9 mouse cellular contexts compared by ENCODE assay signal in the genomic region with DNA sequence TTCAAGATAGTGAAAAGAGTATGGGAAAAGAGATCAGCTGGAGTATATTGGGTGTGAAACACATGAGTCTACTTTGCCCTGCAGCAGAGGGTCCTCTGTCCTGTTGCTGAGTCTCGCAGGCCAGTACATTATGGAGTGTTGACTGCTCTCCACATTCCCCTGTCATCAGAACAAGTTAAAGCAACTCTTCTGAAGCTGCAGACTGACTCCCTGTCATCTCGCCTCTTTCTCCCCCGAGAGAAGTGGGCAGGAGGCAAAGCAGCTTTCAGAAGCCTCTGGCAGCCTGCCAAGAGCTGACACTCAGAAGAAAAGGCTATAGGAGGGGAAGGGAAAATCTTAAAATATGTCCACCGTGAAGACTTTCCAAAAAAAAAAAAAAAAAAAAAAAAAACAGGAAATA. TPM values are rescaled to one million over a fixed set of nuclear protein-coding genes. Genes with fewer than 3 reads are reported as not detected.
DNase-seq lines count a peak whose midpoint lies in the region; ATAC-seq and TF ChIP-seq lines count a peak whose summit lies in the region.
"Had no signal": no experiment of that assay in that cellular context is flagged by ENCODE, and none has a peak within 500 bp of the region (broad histone marks: within the 10 kb centered on the region; RNA-seq: fewer than 3 reads in every experiment).

No protein-coding gene starts in this region.

- DNase-seq in kidney, adult 8-10 months: no peak
- peak; percentile 37 for DNase-seq in brain, embryonic 18.5 days (ENCODE audit: low read depth, low spot score)
- peak; percentile 85 for DNase-seq in forebrain, embryonic 14.5 days (ENCODE audit: low spot score)
- peak; percentile 55 for DNase-seq in lung, postnatal 0 days (ENCODE audit: low spot score)
- peak; percentile 4 for DNase-seq in splenic B cell, adult 2 months (ENCODE audit: low read depth, low spot score)
- no peak for DNase-seq in gastrocnemius, postnatal 14 days
- no peak for DNase-seq in layer of hippocampus, adult 9-11 months

- intact Hi-C loops in gastrocnemius, postnatal 14 days (cut with DNase I; ENCODE audit: low total_unique reads): no loop called here

- H3K4me2 ChIP-seq in kidney, embryonic 16.5 days (replicated peaks; ENCODE audit: low read depth, low read length): peak overlapping the region; percentile 10
- H3K4me2 ChIP-seq in forebrain, embryonic 14.5 days (ENCODE audit: low read length): peak overlapping the region; percentile 34; the same call in 1 of the 2 replicates
- no peak overlapping the region for H3K4me2 ChIP-seq in lung, postnatal 0 days (replicated peaks; ENCODE audit: low read depth, low read length)

- TF ChIP-seq EP300 in lung, postnatal 0 days (IDR thresholded peaks at IDR 0.05): no peak

- no peak overlapping the region for H3K27ac ChIP-seq in kidney, embryonic 16.5 days (ENCODE audit: low read length)
- no peak overlapping the region for H3K27ac ChIP-seq in forebrain, embryonic 14.5 days (ENCODE audit: low read depth, low read length)
- no peak overlapping the region for H3K27ac ChIP-seq in lung, postnatal 0 days (ENCODE audit: low read length)

- H3K9ac ChIP-seq in kidney, embryonic 16.5 days (replicated peaks; ENCODE audit: low read length): no peak overlapping the region
- H3K9ac ChIP-seq in forebrain, embryonic 14.5 days (ENCODE audit: low read length): no peak overlapping the region
- H3K9ac ChIP-seq in lung, postnatal 0 days (replicated peaks; ENCODE audit: low read depth): no peak overlapping the region

- WGBS in kidney, embryonic 16.5 days: 3% methylated on average over 4 of the region's 4 CpGs
- 0% methylated on average over 4 of the region's 4 CpGs for WGBS in forebrain, embryonic 14.5 days
- 2% methylated on average over 4 of the region's 4 CpGs for WGBS in lung, postnatal 0 days

- H3K9me3 ChIP-seq in kidney, embryonic 16.5 days (ENCODE audit: low read length): no peaks in the 10 kb centered on the region
- H3K9me3 ChIP-seq in forebrain, embryonic 14.5 days (replicated peaks; ENCODE audit: control insufficient read depth, low read length): 0 out of 2 replicates have a peak, but pooled peaks cover under 1% of the 10 kb centered on the region
- no peaks in the 10 kb centered on the region for H3K9me3 ChIP-seq in lung, postnatal 0 days (ENCODE audit: low read length)

- peaks cover 4% of the 10 kb centered on the region; the same call in 1 of the 2 replicates for H3K4me1 ChIP-seq in kidney, embryonic 16.5 days (ENCODE audit: insufficient read depth, low read length)
- H3K4me1 ChIP-seq in forebrain, embryonic 14.5 days (ENCODE audit: control insufficient read depth, insufficient read depth, low read length): peaks cover 4% of the 10 kb centered on the region
- no peaks in the 10 kb centered on the region for H3K4me1 ChIP-seq in lung, postnatal 0 days (ENCODE audit: insufficient read depth, low read depth, low read length)

- H3K36me3 ChIP-seq in kidney, embryonic 16.5 days (ENCODE audit: insufficient read depth, low read length): no peaks in the 10 kb centered on the region
- H3K36me3 ChIP-seq in forebrain, embryonic 14.5 days (ENCODE audit: control insufficient read depth, insufficient read depth, low read length): no peaks in the 10 kb centered on the region
- no peaks in the 10 kb centered on the region for H3K36me3 ChIP-seq in lung, postnatal 0 days (ENCODE audit: insufficient read depth, low read length)
- no peaks in the 10 kb centered on the region for H3K36me3 ChIP-seq in splenic B cell, adult 2 months (ENCODE audit: control insufficient read depth, insufficient read depth, low read length, poor library complexity, severe bottlenecking)

- no peak overlapping the region for H3K4me3 ChIP-seq in kidney, embryonic 16.5 days (ENCODE audit: low read length)
- no peak overlapping the region for H3K4me3 ChIP-seq in forebrain, embryonic 14.5 days (ENCODE audit: low read depth, low read length)
- H3K4me3 ChIP-seq in lung, postnatal 0 days (ENCODE audit: low read depth, low read length): no peak overlapping the region

- 0 out of 2 replicates have a peak, but pooled peaks have one; percentile 39 for ATAC-seq in kidney, embryonic 16.5 days (ENCODE audit: low FRiP score, low TSS enrichment)
- ATAC-seq in forebrain, embryonic 14.5 days: peak; percentile 71
- ATAC-seq in lung, postnatal 0 days: no peak

- peaks cover 8% of the 10 kb centered on the region; the same call in 1 of the 2 replicates for H3K27me3 ChIP-seq in kidney, embryonic 16.5 days (ENCODE audit: insufficient read depth, low read length)
- no peaks in the 10 kb centered on the region for H3K27me3 ChIP-seq in forebrain, embryonic 14.5 days (replicated peaks; ENCODE audit: control insufficient read depth, insufficient read depth, low read length)
- no peaks in the 10 kb centered on the region for H3K27me3 ChIP-seq in lung, postnatal 0 days (replicated peaks; ENCODE audit: insufficient read depth, low read length)
- no peaks in the 10 kb centered on the region; the same call in 1 of the 2 replicates for H3K27me3 ChIP-seq in splenic B cell, adult 2 months (ENCODE audit: control insufficient read depth, insufficient read depth, low read length, poor library complexity, severe bottlenecking)

- TF ChIP-seq CTCF in lung, postnatal 0 days (IDR thresholded peaks at IDR 0.05): no peak

RNA-seq across cellular contexts. Expression of a gene that starts 31.7 kb away (rescaled TPM):
- polyA plus RNA-seq in kidney, embryonic 16.5 days (2015; fragmentation: Nextera tagmentation; extraction: Ambion mirVana): 1.9 and 2.1 TPM in 2 replicates
- 3.0 and 4.2 TPM in 2 replicates for polyA plus RNA-seq in forebrain, embryonic 14.5 days (2014; fragmentation: Nextera tagmentation; extraction: Ambion mirVana)
- polyA plus RNA-seq in lung, postnatal 0 days (2015; fragmentation: Nextera tagmentation; extraction: Ambion mirVana): 4.2 and 6.3 TPM in 2 replicates
- total RNA-seq in gastrocnemius, postnatal 14 days (2021): not detected
- total RNA-seq: heart, adult 18-20 months had no signal

Comparison
In these comparisons a context has a peak if more than half of its experiments do, and no peak if none do; other contexts are left out.
1. DNase-seq: peak in brain, embryonic 18.5 days (single experiment), forebrain, embryonic 14.5 days (single experiment), lung, postnatal 0 days (single experiment) and splenic B cell, adult 2 months (single experiment); none in kidney, adult 8-10 months (0 of 2), gastrocnemius, postnatal 14 days (single experiment) and layer of hippocampus, adult 9-11 months (single experiment).